Mouse (Mus musculus): Measurements from ENCODE around the gene Nupl1.

DNA sequence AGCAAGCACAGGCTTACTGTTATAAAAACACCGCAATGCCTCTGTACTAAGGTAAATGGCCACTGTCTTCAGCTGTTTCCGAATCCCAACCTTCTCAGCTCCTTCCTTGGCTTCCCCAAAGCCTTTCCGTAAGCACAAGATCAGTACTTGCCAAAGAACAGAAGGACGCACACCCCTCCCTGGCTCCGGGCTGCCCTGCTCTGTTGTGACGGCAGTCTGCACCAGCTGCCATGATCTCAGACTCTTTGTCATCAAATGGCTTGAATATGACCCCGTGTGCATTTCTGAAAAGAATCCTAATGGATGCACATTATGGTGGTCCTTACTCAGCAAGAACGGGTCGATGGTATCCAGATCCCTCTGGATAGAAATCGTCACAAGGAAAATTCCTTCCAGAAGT is 108.0 kb downstream of the Nupl1 start:
- TF ChIP-seq CTCF (IDR thresholded peaks at IDR 0.05; ENCODE audit: low read depth) (no peak), EP300 (IDR thresholded peaks at IDR 0.05; ENCODE audit: low read depth) (no peak)

Data from liver, embryonic 14.5 days (tissue).